Mouse (Mus musculus) heart, adult 2 months (tissue): Measurements from ENCODE around the gene Rin3. TPM values are rescaled to one million over a fixed set of nuclear protein-coding genes. Genes with fewer than 3 reads are reported as not detected.
A peak's percentile ranks its signal among the peaks of the same experiment; 100 is the strongest.
"Not testable (repeated sequence)": the region's sequence is repeated elsewhere in the genome, so short reads cannot be mapped to it uniquely, and the experiment has no call there.

Experiments
- DNase-seq, 2 experiments: peaks; one replicate each; pipeline ENCODE4 v3.0.0; 2021
- H3K27ac ChIP-seq: fragments of 200-600 bp; 2 replicates; pipeline ENCODE4 v1.8.1; 2022
- H3K27me3 ChIP-seq: fragments of 200-500 bp; 2 replicates; pipeline ENCODE4 v1.6.1; 2012; ENCODE audit warnings: mild to moderate bottlenecking, low read length, inconsistent platforms, mixed read lengths; ENCODE audit not compliant: control insufficient read depth, insufficient read depth
- H3K36me3 ChIP-seq: fragments of 200-500 bp; 2 replicates; pipeline ENCODE4 v1.6.1; 2012; ENCODE audit warnings: low read length, inconsistent platforms; ENCODE audit not compliant: control insufficient read depth, insufficient read depth
- H3K4me1 ChIP-seq: fragments of 200-500 bp; 2 replicates; pipeline ENCODE4 v1.6.1; 2011; ENCODE audit warnings: low read length; ENCODE audit not compliant: control insufficient read depth, insufficient read depth
- H3K4me3 ChIP-seq: fragments of 200-600 bp; 2 replicates; pipeline ENCODE4 v1.8.1; 2022
- H3K79me2 ChIP-seq: fragments of 200-500 bp; replicated peaks from 2 replicates; pipeline ENCODE4 v1.6.1; 2012; ENCODE audit warnings: mild to moderate bottlenecking, inconsistent platforms, low read length, moderate library complexity, mixed read lengths; ENCODE audit not compliant: control insufficient read depth, insufficient read depth
- H3K9ac ChIP-seq: fragments of 200-500 bp; 2 replicates; pipeline ENCODE4 v1.6.1; 2012; ENCODE audit warnings: low read depth, mild to moderate bottlenecking, control low read depth, inconsistent platforms, low read length, mixed read lengths
- CTCF ChIP-seq: fragments of 200-600 bp; IDR thresholded peaks from 2 replicates; pipeline ENCODE4 v1.8.1; 2022; ENCODE audit warnings: antibody characterized with exemption, mild to moderate bottlenecking, moderate library complexity
- EP300 ChIP-seq: fragments of 200-500 bp; IDR thresholded peaks from 2 replicates; pipeline ENCODE4 v1.6.1; 2011; ENCODE audit warnings: low read depth, low read length, control low read depth; ENCODE audit not compliant: insufficient read depth
- POLR2A ChIP-seq: fragments of 200-500 bp; IDR thresholded peaks from 2 replicates; pipeline ENCODE4 v1.6.1; 2011; ENCODE audit warnings: mild to moderate bottlenecking, low read depth, low read length, control low read depth; ENCODE audit not compliant: insufficient read depth
- WGBS: fragments of 180-500 bp; shearing (Covaris S2); methylation state at CpG from one replicate; pipeline ENCODE4 v1.1.7; 2018; 5-methylcytosine and 5-hydroxymethylcytosine counted together
- intact Hi-C: fragments of 180-260 bp; cut with DNase I; formaldehyde crosslinking; loops from one replicate; pipeline ENCODE4 v1.15.1; 2025
- polyA plus RNA-seq: library from polyadenylated mRNA; depleted of rRNA; stranded (reverse); fragments of >200 nt; gene quantifications from 2 replicates; pipeline ENCODE4 v1.2.3, GENCODE M21; 2012
- total RNA-seq, 2 experiments: library from RNA; stranded (reverse); gene quantifications; 2 replicates each; pipeline ENCODE4 v1.2.3; 2021

Gene Rin3
- total and polyA plus RNA-seq, 3 experiments, result 10.3 to 25.3 (median 14.7) TPM

DNA sequence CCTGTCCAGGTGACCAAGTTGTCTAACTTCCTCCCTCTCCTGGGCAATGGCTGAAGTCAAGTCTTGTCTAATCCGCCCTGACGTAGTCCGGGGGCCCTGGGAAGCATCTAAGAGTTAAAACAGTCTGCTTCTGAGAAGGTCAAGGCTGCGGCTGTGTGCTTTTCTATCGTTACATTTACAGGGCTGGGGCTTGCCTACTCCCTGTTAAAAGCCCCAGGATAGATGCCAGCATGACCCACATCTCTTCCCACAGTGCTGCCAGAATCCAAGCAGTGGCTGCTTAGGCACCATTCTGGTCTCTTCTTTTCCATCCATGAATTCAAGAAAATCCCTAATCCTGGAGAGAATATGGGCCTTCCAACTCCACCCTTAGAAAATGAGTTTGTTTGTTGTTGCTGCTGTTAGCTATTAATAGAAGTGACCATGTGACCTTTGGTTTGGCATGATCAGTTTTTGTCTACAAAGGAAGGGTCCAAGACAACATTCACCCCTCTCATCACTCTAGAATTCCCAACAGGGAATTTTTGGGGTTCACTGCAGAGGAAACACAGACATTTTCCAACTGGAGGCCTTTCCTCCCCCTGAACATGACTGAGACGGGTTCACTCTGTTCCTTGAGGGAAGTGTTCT is 12.0 kb upstream of the Rin3 start:
- Histone ChIP-seq H3K4me1 (peaks cover 3% of the 10 kb centered on the region), H3K4me3 (no peak overlapping the region), H3K9ac (no peak overlapping the region), H3K27me3 (no peaks in the 10 kb centered on the region), H3K36me3 (no peaks in the 10 kb centered on the region), H3K27ac (peak overlapping the region; percentile 60), H3K79me2 (no peaks in the 10 kb centered on the region)
- intact Hi-C loops, result no loop called here
- WGBS, result 55% methylated on average over 6 of the region's 6 CpGs
- DNase-seq, result no peak
- TF ChIP-seq EP300 (no peak), CTCF (no peak), POLR2A (no peak)

DNA sequence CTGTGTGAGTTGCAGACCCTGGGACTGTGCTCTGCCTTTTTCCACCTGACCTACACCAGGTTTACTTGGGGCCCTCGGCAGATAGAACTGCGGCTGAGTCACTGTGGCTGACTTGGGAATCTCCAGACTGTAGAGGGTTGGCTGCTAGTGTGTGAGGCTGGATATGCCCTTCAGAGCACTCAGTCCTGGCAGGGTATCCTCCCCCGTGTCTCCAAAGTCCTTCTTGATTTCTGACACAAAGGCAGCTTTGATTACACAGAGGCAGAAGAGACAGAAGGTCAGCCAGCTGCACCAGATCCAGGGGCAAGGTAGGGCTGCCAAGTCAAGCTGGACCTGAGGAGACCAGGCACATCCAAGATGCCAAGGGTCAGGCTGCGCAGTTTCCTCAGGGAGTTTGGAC is 11.4 kb upstream of the Rin3 start:
- Histone ChIP-seq H3K27me3 (no peaks in the 10 kb centered on the region), H3K9ac (no peak overlapping the region), H3K4me3 (no peak overlapping the region), H3K27ac (peak overlapping the region; percentile 60), H3K79me2 (no peaks in the 10 kb centered on the region), H3K4me1 (peaks cover 4% of the 10 kb centered on the region), H3K36me3 (no peaks in the 10 kb centered on the region)
- TF ChIP-seq EP300 (peak; percentile 41; the same call in 1 of the 2 replicates), POLR2A (no peak), CTCF (no peak)
- peak; percentile 48 to 79 for DNase-seq
- 32% methylated on average over 4 of the region's 4 CpGs for WGBS
- intact Hi-C loops, result no loop called here

DNA sequence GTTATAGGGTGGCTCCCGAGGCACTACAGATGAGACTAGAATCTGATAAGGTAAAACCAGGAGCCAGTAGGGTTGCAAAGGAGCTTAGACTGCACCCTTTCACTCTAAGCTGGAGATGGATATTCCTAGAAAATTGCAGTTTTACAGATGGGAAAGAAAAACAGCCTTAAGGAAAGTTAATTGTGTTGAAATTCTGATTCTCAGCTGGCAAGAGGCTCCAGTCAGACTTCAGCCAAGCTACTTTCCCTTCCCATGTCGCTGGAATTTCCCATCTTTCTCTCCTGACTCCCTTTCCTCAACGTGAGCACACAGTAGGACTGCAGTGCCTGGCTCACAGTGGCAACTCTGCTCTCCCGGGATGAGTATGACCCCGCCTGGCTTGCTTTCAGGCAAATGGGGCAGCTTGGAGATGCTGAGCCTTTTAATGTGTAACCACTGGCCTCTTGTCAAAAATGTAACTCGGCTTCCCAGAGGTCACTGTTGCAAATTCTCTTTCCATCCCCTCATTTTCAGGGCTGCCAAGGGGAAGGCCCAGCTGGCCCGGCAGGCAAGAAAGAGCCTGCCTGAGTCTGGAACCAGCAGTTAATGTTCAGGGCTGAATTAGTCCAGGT is 6.9 kb upstream of the Rin3 start:
- H3K36me3 ChIP-seq, result no peaks in the 10 kb centered on the region
- intact Hi-C loops, result no loop called here
- no peak overlapping the region for H3K27ac ChIP-seq
- H3K4me1 ChIP-seq, result peaks cover 1% of the 10 kb centered on the region
- no peak for TF ChIP-seq CTCF
- 0 out of 2 replicates have a peak, but pooled peaks have one; percentile 13 for TF ChIP-seq EP300
- TF ChIP-seq POLR2A, result no peak
- 33% methylated on average over 7 of the region's 7 CpGs for WGBS
- no peaks in the 10 kb centered on the region for H3K79me2 ChIP-seq
- no peaks in the 10 kb centered on the region for H3K27me3 ChIP-seq
- H3K9ac ChIP-seq, result no peak overlapping the region
- no peak overlapping the region for H3K4me3 ChIP-seq
- DNase-seq, result peak; percentile 63 to 82

DNA sequence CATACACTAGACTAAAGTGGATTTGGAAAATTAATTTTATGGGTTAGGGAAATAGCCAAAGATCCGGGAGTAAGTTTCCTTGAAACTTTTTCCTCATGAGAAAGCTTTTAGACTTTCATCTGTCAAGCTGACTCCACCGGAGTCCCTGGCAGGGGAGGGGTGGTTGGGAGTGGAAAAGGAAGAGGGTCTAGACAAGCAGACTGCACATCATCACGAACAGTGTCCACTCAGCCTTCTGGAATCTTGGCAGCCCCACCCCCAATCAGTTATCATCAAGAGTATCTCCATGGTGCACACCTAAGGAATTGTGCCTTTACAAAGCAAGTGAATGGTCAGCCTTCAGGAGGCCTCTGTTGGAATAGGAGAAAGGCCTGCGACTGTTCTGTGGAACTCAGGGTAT is 2.6 kb upstream of the Rin3 start:
- H3K4me1 ChIP-seq, H3K27ac ChIP-seq, H3K36me3 ChIP-seq, H3K79me2 ChIP-seq, H3K4me3 ChIP-seq, H3K9ac ChIP-seq, H3K27me3 ChIP-seq, DNase-seq: not testable (repeated sequence)
- intact Hi-C loops, result loop anchor here (2.0 kb wide), 1 partner anchor 15 kb away; no protein-coding TSS in a partner anchor
- WGBS, result 84% methylated on average over 4 of the region's 4 CpGs

DNA sequence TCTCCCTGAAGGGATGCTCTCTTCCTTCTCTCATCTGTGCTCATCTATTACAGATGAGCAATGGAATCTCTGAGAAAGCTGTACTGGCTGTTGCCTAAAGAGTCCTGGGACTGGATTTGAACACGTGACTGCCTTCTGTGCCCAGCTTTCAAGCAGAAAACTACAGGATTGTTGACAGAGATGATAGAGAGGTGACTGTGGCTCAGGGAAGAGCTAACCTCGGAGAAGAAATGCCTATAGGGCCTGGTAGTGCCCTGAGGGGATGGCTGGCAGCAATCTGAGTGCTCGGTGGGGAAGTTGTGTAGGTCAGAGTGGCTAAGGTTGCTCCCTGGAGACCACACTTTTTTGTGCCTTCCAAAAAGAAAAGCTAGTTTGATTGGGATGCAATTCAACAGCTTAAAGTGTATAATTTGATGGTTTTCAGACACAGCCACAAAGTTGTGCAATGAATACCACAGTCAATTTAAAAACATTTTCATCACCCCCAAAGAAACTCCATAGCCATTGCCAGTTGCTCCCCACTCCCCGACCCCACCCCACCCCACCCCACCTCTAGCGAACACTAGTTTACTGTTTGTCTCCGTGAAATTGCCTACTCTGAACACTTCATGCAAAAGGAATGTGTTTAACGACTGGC is 1.9 kb upstream of the Rin3 start:
- H3K4me3 ChIP-seq, result no peak overlapping the region
- intact Hi-C loops, result loop anchor here (2.0 kb wide), 1 partner anchor 16 kb away; no protein-coding TSS in a partner anchor
- no peaks in the 10 kb centered on the region for H3K27me3 ChIP-seq
- H3K27ac ChIP-seq, result no peak overlapping the region
- H3K79me2 ChIP-seq, result no peaks in the 10 kb centered on the region
- TF ChIP-seq POLR2A, result no peak
- no peak for TF ChIP-seq EP300
- no peak for TF ChIP-seq CTCF
- no peak for DNase-seq
- no peak overlapping the region for H3K9ac ChIP-seq
- WGBS, result 70% methylated on average over 7 of the region's 7 CpGs
- peaks cover 3% of the 10 kb centered on the region; the same call in 1 of the 2 replicates for H3K4me1 ChIP-seq
- H3K36me3 ChIP-seq, result no peaks in the 10 kb centered on the region

DNA sequence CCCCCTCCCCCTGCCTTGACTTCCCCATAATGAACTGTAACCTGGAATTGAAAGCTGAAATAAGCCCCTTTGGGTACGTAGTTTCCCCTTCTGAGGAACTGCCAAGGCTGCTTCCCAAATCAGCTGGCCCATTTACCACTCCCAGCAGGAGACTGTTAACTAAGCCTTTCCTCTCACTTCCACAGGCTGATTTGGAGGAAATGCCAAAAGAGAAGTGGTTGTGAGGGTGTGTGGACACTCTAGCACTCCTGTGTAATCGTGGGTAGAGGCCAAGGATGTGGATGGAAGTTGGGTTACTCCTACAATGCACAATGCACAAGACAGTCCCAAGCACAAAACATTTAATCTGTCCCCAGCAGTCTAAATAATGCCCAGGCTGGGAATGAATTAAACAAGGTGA is 722 bp upstream of the Rin3 start:
- H3K9ac ChIP-seq, result no peak overlapping the region
- H3K4me1 ChIP-seq, result peaks cover 10% of the 10 kb centered on the region
- peaks cover 2% of the 10 kb centered on the region; the same call in 1 of the 2 replicates for H3K36me3 ChIP-seq
- intact Hi-C loops, result loop anchor here (2.0 kb wide), 1 partner anchor 25 kb away; no protein-coding TSS in a partner anchor
- TF ChIP-seq EP300, result no peak
- no peak for TF ChIP-seq CTCF
- no peak for TF ChIP-seq POLR2A
- DNase-seq, result no peak
- H3K4me3 ChIP-seq, result peak overlapping the region; percentile 69; the same call in 1 of the 2 replicates
- H3K79me2 ChIP-seq, result no peaks in the 10 kb centered on the region
- WGBS, result 51% methylated on average over 2 of the region's 2 CpGs
- peak overlapping the region; percentile 96 for H3K27ac ChIP-seq
- H3K27me3 ChIP-seq, result no peaks in the 10 kb centered on the region
